Mouse (Mus musculus) cerebellum, adult 2 months (tissue): Measurements from ENCODE around the gene Zfp949.

Source experiments
- CTCF ChIP-seq: fragments of 200-500 bp; IDR thresholded peaks from 2 replicates; pipeline ENCODE4 v1.5.1; 2011; ENCODE audit warnings: low read depth, mild to moderate bottlenecking, control low read depth, low read length, moderate library complexity, borderline replicate concordance; ENCODE audit not compliant: insufficient read depth
- POLR2A ChIP-seq: fragments of 200-500 bp; IDR thresholded peaks from 2 replicates; pipeline ENCODE4 v1.6.1; 2011; ENCODE audit warnings: low read length, control low read depth, borderline replicate concordance; ENCODE audit not compliant: insufficient read depth

DNA sequence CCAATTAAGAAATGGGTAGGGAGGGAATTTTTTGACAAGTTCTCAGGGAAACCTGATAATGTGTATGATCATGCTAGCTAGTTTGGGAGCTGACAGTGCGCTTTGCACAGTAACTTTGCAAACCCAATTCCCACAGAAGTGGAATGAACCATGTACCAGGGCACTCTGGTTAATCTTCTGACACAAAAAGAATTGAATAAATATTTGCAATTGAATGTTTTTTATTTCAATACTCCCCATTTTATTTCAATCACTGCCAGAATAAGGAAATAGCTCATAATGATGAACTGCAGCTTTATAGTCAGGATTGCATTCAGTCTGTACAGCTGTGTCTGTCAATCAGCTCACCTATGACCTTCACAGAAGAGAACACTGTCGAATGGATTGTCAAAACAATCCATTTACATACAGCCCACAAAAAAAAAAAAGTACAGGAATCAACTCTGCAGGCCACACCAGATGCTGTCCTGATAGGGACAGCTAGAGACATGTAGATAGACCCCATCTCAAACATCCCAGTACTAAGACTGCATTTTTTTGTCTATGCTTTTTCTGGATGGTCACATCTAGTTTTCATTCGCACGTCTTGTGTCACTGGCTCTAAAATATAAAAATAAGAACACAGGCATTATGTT lies 26.9 kb upstream of the Zfp949 start:
- TF ChIP-seq POLR2A (no peak), CTCF (no peak)
